Comparison of ENCODE assay signal across 14 mouse cellular contexts in genomic region chr15:100675486-100675885, GRCm38 (mm10).
"Had no signal": no experiment of that assay in that cellular context is flagged by ENCODE, and none has a peak within 500 bp of the region (broad histone marks: within the 10 kb centered on the region; RNA-seq: fewer than 3 reads in every experiment).

No protein-coding gene starts in this region.

- H3K9me3 ChIP-seq: limb, embryonic 10.5 days; liver, embryonic 15.5 days; lung, embryonic 15.5 days; midbrain, embryonic 10.5 days; neural tube, embryonic 13.5 days had no signal

- H3K4me2 ChIP-seq: liver, embryonic 15.5 days; lung, embryonic 15.5 days; neural tube, embryonic 13.5 days had no signal

- H3K27me3 ChIP-seq: liver, embryonic 15.5 days; lung, embryonic 15.5 days; neural tube, embryonic 13.5 days had no signal

- H3K27ac ChIP-seq: left cerebral cortex, adult 2 months; limb, embryonic 10.5 days; lung, embryonic 15.5 days; midbrain, embryonic 10.5 days; neural tube, embryonic 13.5 days had no signal

- H3K4me3 ChIP-seq: left cerebral cortex, adult 2 months; limb, embryonic 10.5 days; liver, embryonic 15.5 days; lung, embryonic 15.5 days; midbrain, embryonic 10.5 days; neural tube, embryonic 13.5 days had no signal

- DNase-seq: kidney, adult 18-20 months; kidney, postnatal 10 days; lung, postnatal 14 days; midbrain, embryonic 14.5 days; retina, postnatal 1 day; right cerebral cortex, postnatal 4 days; spleen, adult 18-20 months; thymus, postnatal 36 days had no signal

- H3K36me3 ChIP-seq: limb, embryonic 10.5 days; liver, embryonic 15.5 days; lung, embryonic 15.5 days; midbrain, embryonic 10.5 days; neural tube, embryonic 13.5 days had no signal

- H3K9ac ChIP-seq: liver, embryonic 15.5 days; lung, embryonic 15.5 days; neural tube, embryonic 13.5 days had no signal
